Mouse (Mus musculus): ENCODE measurements around the gene Dram2.
A peak's percentile ranks its signal among the peaks of the same experiment; 100 is the strongest.
"Not testable (repeated sequence)": the region's sequence is repeated elsewhere in the genome, so short reads cannot be mapped to it uniquely, and the experiment has no call there.

Dram2 gene

DNA sequence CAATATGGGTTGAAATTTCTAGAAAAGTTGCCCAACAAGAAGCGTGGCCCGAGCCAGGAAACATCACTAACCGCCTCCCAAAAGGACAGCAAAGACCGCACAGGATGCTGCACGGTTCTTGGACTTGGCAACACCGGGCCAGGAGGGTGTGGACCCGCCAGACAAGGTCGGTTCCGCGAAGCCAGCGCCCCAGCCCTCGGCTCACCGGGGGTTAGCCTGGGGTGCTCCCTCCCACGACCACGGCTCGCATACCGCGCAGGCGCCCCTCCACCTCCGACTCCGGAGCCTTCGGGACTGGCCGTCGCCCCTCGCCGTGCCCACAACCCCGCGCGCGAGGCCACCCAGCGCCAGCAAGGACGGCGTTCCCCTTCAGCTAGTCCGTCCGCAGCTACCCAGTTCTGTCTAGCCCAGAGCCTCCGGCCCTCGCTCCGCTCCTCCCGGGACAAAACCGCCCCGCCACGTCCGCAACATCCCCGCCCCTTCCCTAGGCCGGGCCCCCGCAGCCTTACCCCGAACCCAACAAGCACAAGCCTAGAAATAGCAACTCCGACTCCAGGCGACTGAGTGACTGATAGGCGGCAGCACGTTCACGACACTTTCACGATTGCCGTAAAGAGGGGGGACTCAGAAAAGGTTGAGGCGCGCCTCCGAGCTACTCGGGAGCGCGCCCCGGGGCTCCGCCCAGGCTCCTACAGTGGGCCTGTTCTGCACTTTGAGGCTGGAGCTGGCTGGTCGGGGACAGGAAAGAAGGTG is at the start of gene Dram2, which contains the start of gene Cept1:
TSS of gene Dram2 (plus strand) at position 628 of the 753 bp plus-strand sequence.
TSS of gene Cept1 (minus strand) at position 632 of the 753 bp plus-strand sequence.
- DNase-seq (ENCODE audit: low read depth), result peak; percentile 95

DNA sequence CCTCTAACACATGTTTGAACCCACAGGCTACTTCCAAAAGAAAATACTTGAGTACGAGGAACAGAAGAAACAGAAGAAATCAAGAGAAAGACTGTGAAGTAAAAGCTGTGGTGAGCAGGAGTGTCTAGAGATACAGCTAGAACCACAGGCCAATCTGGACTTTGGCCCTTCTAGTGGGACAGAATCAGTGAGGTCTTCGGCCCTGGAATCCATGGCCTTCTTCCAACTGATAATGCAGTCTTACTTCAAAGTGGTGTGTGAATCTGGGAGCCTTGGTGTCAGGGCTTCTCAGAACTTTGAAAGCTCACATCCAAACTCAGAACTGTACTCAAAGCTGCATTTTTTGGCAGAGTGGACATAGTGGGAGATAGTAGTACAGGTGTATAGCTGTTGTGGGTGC is 47.1 kb upstream of the Dram2 start:
- DNase-seq (ENCODE audit: low read depth), result no peak

DNA sequence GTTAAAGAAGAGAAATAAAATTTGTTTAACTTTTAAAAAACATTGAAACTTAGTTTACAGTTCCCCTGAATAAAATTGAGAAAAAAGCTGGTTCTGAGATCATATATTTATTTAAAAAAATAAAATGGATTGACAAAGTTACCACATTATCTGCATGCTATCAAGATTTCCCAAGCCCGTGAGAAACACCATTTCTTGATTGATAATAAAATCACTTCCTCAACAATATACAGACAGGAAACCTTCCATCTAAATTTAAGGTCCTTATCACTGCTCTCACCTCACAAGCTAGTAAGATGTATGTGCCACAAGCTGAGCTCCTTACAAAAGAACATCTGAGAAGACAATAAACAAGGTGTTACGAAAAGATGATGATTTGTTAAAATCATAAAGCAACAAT is 44.7 kb upstream of the Dram2 start:
- no peak for DNase-seq (ENCODE audit: low read depth)

DNA sequence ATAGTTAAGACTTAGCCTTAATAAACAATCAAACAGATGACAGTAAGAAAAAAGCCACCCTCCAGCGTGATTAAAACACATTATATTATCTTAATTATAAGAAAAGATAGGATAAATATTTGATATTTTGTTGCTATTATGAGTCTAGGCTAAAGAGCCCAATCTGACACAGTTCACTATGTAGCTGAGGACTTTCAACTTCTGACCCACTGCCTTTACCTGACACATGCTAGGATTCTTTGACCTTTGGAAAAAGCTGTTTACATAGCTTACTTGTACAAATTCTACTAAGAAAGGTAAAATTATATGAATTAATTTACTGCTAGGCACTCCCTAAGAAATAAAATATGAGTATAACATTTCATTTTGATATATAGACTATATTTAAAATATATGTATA is 36.9 kb upstream of the Dram2 start:
- no peak for DNase-seq (ENCODE audit: low read depth)

DNA sequence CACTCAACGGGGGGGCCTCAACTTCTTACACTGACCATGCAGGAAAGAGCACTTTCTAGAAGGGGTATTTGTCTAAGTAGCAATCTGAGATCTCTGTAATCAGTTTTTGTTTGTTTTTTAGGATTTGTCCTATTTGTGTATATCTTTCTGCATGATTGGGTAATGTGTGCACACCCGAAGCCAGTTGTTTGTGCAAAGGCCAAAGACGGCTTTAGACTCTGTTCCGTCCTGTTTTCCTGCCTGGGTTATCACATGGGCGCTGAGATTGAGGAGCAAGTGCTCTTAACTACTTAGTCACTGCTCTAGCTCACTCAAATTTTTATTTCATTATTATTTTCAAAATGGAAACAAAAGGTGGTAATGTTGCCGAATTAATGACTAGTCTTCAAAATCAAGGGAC is 32.6 kb upstream of the Dram2 start:
- no peak for DNase-seq (ENCODE audit: low read depth)

DNA sequence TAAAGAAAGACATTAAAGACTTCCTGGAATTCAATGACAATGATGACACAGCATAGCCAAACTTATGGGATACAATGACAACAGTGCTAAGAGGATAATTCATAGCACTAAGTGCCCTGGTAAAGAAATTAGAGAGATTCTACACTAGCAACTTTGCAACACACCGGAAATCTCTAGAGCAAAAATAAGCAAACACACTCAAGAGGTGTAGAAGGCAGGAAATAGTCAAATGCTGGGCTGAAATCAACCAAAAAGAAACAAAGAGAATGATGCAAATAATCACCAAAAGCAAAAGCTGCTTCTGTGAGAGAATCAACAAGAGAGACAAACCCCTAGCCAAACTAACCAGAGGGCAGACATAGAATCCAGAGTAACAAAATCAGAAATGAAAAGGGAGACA is 24.9 kb upstream of the Dram2 start:
- peak; percentile 18 for DNase-seq (ENCODE audit: low read depth)

DNA sequence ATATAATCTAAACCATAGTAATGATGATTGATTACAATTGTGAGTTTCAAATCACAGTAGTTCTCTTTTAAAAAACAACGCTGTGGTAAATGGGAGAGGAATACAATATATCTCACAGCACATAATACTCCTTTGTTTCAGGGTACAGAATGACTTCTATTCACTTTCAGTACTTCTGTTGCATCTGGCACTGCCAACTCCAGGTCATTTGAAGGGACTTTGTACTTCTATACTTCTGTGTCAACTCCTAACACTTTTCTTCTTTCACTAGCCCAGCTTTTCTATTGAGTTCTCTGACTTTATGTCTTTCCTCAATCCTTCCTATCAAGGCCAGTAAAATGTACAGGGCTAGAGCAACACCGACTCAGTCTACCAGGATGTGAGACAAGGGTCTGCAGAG is 21.2 kb upstream of the Dram2 start:
- DNase-seq (ENCODE audit: low read depth), result no peak

DNA sequence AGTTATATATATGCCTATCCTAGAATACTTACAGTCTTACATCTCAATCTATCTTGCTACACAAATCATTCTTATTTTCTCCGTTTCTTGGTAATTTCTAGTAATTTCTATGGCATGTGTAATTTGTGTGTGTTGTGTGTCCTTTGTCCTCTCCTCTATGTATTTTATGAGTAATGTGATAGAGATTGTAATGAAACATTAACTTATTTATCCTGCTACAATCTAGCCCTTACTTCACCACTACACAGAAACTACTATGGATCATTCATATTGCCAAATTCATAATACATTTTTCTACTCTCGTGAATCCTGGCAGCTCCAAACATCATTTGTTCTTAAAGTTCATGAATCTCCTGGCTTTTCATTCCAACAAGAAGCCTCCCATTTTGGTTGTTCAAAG is 19.6 kb upstream of the Dram2 start:
- DNase-seq (ENCODE audit: low read depth), result no peak

DNA sequence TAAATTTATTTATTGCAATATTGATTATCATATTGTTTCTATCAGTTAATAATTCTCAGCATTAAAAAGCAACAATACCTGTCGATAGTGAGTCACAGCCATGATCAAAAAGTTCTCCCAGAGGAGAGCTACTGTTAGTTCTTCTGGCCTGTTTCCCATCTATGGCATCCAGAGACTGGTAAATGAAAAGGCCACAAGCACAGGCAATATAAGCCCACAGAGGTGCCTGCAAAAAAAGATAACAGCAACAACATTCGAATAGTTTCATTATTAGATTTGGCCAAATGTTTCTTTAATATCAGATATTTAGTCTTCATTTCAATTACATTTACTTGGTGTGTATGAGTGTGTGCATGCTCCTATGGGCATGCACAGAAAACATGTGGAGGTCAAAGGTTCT is 14.3 kb upstream of the Dram2 start:
- DNase-seq (ENCODE audit: low read depth), result no peak

DNA sequence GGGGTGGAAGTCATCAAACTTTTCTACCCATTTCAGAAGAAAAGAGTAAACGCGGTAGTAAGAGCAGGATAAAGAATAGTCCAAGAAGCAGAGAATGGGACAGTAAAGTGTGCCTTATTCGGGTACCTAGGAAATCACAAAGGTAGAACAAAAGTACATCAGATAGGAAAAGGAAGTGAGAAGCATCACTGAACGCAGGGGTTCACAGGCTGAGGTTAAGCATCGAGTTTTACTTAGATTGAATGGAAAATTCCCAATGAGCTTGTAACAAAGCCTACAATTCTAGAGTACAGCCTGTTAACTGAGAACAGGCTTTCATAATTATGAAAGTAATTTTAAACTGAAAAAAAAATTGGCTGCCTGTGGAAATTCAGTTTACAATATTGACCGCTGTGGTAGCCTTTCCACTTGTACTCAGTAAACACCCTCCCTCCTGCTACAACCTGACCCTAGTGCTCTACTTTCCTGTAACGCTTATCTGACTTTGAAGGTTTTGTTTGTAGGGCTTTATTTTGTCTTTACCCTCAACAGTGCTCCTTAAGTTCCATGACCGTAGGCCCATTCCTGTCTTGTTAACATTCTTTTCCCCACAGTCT is 2.8 kb upstream of the Dram2 start:
- peak; percentile 63 for DNase-seq (ENCODE audit: low read depth)

DNA sequence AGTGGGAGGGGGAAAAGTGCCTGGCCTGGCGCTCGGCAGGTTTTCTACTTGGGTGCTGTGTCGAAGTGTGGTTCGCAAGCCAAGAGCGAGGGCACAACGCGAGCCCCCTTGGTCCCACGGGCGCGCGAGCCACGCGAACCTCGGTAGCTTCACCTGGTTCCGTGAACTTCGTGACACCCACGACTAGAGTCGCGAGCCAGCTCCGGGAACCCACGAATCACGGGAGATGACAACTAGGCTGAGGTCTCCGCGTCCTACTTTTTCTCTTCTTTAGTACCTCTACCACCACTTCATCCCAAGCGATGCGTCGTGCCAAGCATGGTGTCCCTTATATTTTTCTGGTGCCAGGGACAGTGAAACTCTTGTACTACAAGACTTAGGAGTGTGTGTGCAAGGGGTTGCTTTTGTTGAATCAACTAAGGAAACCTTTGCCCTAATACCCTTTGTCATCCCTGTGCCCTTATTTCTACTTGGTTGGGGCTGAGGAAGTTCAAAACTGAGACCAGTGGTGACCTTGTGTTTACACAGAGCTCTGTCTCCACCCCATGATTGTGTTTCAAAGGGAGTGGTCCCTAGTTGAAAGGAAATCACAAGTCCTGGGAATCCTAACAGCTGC is 434 bp downstream of the Dram2 start:
- no peak for DNase-seq (ENCODE audit: low read depth)

DNA sequence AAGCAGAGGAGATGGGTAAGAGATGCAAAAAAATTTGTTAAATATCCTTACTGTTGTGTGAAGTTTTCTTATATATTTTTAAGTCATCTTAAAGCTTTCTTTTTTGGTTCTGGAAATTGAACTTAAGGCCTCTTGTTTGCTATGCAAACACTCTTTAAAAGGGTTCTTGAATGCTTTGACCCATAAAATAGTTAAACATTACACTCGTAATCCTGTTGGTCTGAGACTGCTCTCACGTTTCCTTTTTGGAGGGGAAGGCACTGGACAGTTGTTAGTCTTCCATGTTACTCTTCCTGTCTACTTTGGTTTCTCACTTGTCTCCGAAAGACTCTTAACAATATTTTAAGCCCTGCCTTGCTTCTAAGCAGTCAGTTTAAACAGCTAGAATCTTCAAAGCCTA is 1.4 kb downstream of the Dram2 start:
- DNase-seq (ENCODE audit: low read depth), result no peak

DNA sequence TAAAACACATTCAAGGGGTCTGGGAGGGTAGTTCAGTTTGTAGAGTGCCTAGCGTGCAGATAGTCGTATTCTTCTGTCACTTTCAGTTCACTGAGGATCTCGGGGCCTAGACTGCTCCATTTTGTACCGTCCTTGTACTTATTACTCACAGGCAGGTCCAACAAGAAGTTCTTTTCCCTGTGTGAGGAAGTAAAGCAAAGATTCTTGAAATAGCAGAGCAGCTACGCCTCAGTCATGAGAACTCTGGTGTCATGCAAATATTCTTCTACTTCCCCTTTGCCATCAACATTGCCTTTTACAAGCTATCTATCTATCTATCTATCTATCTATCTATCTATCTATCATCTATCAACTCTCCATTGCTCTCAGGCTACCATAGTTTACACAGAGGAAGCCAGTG is 5.8 kb downstream of the Dram2 start:
- no peak for DNase-seq (ENCODE audit: low read depth)

DNA sequence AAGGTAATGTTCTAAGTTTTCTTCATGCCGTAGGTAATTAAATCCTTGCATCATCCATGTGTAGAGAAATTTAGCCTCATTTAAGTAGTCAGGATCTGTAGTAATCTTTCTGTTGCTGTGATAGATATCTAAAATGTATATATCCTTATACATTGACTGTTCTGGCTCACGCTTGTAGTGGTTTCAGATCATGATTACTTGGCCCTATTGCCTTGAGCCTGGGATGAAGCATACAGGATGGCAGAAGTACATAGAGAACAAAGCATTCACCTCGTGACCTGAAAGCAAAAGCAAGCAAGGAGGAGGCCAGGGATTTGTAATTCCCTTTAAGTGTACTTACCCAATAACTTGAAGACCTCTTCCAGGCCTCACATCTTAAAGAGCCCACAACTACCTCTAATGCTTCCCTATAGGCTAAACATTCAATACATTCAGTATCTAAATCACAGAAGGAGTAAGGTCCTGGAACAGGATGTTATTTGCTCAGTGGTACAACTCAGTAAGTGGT is 8.2 kb downstream of the Dram2 start:
- no peak for DNase-seq (ENCODE audit: low read depth)

DNA sequence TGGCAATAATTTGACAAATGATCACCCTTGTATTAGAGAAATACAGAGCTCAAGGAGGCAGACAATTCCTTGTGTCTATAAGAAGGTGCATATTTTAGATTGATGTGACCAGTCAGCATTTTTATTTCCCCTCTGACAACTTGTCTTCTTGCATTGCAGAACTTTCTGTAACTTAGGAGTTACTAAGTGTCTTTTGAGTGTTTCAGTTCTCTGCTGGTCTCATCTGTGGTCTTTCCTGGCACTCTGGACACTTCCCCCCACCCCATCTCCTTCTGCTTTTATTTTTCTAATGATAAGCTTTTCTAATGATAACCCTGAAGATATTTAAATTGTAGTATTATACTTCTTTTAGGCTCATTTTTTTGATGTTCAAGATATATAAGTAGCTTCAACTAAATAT is 10.7 kb downstream of the Dram2 start:
- DNase-seq (ENCODE audit: low read depth), result no peak

DNA sequence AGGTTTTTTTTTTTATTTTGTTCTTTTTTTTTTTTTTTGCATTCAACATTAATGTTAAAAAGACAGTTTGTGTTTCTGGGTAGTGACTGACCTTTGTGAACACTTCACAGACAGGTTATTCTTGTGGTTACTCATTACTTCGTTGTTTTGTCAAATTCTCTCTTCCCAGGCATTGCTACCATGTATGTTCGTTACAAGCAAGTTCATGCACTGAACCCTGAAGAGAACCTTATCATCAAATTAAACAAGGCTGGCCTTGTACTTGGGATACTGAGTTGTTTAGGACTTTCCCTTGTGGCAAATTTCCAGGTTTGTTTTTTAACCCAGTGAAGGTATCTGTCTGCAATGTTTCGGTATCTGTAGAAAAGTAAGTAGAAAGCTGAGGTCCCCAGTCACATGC is 18.3 kb downstream of the Dram2 start:
- DNase-seq (ENCODE audit: low read depth), result no peak

DNA sequence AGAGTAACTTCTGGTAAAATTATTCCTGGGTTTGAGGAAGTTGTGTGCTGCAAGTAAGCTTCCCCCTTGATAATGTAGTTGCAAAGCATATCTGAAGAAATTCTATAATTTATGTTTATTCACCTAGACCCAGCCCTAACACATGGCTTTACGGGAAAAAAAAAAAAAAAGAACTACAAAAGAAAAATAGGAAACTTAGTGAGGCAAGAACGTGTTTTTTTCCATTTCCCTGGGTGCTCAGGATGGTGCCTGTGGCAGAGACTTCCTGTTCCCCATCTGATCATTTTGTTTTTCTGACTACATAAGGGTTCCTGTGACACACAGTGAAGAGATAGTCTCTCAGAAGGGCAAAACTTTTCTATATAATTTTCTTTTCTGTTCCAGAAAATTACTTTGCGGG is 25.6 kb downstream of the Dram2 start:
- DNase-seq (ENCODE audit: low read depth), result no peak

DNA sequence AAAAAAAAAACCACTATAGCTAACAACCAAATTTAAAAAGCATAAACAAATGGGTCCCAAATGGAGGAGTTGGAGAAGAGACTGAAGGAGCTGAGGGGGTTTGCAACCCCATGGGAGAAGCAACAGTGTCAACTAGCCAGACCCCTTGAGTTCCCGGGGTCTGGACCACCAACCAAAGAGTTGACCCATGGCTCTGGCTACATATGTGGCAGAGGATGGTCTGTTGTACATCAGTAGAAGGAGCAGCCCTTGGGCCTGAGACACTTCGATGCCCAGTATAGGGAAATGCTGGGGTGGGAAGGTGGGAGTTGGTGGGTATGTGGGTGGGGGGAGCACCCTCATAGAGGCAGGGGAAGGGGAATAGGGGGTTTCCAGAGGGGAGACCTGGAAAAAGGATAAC is 31.7 kb downstream of the Dram2 start:
- DNase-seq (ENCODE audit: low read depth), result no peak

DNA sequence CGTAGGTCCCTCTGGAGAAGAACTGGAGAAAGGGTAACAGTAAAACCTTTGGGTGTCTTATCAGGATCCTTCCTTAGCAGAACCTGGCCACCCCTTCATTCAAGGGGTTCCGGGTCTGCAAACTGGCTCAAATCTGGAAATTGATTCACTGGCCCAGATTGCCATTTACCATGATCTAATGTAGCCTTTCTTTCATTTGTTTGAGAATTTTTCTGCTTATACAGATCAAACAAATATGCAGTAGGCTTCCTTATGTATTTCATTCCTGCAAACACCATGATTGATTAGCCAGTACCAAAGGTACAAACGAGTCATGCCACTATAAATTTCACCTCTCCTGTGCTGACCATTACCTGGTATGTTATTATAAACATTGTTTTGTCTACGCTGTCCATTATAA is 46.0 kb downstream of the Dram2 start:
- DNase-seq (ENCODE audit: low read depth), result not testable (repeated sequence)

DNA sequence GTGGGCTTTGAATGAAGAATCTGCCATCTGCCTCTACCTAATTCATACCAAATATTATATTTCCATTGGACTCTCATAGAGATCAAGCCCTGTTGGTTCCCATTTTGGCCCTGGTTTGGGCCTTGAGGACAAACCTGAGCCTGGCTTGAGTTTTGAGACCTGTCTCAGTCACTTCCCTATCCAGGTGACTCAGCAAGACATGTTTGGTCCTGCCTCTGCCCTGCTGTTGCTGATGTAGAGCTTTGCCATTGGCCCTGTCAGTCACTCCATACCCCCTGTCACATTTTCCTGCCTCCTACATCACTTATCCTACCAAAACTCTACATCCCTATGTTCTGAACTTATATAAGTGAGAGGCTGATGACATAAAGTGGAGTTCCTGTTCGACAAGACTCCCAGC is 70.5 kb downstream of the Dram2 start:
- no peak for DNase-seq (ENCODE audit: low read depth)
